Mouse (Mus musculus) CD8-positive naive resting alpha-beta T cell, adult 2 months (primary cell): Measurements from ENCODE around the gene Wee2.

Source experiments
- DNase-seq, 2 experiments: peaks; one replicate each; pipeline ENCODE4 v3.0.0; 2022; ENCODE audit warnings: low read depth in 2 of 2, low spot score in 2 of 2

Gene Wee2

GRCm38 (mm10) chr6:40438936-40439335, at the start of gene Wee2:
Wee2 (plus strand) TSS chr6:40439088.
- DNase-seq, result no peak

- no peak for DNase-seq
Measured at GRCm38 (mm10) chr6:40390975-40391374, 47.9 kb upstream of the Wee2 start.

DNA sequence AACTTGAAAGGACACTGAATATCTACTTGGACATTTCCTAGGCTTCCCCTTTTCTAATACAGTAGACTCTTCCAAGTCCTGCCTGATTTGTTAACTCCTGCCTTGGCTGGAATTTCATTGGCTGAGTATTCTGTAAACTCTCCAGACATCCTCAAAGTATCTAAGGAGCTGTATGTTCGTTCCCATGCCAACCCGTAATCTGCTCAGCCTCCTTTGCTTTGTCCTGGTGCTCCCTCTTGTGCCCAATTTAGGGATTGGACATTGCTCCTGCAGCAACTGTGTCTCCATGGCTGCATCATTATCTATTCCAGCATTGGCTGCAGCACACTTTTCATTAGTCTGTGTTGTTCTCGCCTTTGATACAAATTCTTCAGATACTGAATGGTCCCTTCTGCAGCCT, 45.7 kb upstream of the Wee2 start:
- no peak for DNase-seq

DNA sequence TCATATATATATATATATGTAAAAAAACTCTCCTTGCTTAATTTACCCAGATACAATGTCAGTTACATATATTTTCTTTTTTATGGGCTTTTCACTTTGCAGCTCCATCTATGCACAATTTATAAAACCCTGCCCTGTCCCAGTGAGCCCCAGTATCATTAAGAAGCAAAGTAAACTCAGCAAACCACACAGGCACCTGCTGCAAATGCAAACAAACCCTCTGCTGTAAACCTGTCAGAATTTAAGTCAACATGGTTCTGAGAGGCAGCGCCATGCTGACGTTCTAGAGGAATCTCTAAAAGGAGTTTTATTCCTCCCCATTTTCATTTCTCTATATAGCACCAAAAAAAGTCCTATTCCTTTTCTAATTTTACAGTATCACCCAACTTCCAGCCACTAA, 36.9 kb upstream of the Wee2 start:
- no peak for DNase-seq

- DNase-seq, result no peak
Measured at GRCm38 (mm10) chr6:40403640-40404285, 35.1 kb upstream of the Wee2 start.

DNA sequence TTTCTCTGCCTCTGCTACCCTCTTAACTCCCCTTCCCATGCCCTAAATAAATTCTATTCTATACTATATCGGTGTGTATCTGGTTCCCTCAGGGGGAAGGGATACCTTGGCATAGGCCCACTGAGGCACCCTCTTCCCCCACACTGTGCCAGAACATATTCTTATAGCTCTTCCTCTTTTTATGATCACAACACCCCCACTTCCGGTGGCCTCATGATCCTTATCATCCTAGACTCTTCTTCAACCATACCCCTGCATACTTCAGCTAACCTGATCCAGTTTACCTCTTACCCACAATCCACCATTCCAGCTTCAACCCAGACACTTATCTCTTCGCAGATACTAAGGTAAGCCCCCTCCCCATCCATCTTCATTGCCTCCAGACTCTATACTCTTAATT, 27.8 kb upstream of the Wee2 start:
- DNase-seq, result no peak

DNA sequence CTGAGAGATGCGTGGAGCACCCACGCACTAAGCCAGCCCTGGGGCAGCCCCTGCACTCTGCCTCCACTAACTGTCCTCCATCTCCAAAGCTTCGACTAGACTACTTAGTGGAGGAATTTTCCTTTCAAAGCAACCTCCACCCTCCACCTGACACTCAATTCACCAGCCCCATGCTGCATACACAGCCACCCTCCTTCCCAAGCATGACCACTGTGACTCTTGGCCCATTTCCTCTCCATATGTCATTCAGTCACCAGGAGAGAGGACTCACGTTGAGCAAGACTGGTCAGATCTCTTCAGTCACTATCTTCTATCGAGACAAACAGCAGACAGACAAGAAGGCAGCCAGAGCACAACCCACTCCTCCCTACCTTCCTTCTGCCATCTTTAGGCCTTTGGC, 25.8 kb upstream of the Wee2 start:
- DNase-seq, result no peak

- DNase-seq, result no peak
Measured at GRCm38 (mm10) chr6:40413565-40413964, 25.3 kb upstream of the Wee2 start.

DNA sequence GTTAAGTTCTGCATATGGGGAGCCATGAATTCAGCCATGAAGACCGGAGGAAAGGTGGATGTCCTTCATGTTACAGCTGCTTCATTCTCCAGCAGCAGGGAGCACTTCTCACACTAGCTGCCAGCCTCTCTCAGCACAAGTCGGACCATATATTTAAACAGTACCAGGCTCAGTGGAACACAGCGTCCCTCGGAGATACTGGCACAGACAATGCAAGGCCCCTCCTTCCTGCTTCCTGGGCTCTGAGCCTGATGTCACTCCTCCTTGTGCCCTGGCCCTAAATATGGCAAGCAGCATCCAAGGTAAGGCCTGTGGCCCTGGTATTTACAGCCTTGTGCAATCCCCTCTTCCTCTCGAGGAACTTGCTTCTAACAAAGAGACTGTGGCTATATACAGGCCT, 23.1 kb upstream of the Wee2 start:
- no peak for DNase-seq

- DNase-seq, result no peak
Measured at GRCm38 (mm10) chr6:40418386-40418785, 20.5 kb upstream of the Wee2 start.

DNA sequence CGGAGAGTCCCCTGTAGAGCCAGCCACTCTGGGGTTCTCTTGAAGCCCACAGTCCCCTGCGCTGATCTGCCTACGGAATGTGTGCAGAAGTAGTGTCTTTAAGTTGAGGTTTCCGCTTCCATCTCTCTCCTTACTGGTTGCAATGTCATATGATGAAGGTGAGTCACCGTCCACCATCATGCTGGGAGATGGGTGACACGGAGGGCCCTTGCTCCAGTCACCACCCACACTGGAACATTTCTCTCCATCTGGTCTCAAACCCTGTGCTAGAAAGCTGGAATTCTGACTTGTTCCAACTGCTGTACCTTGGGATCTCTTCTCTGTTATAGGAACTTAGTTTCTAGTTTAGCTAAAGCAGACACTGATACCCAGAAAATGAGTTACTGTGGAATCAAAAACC, 17.8 kb upstream of the Wee2 start:
- DNase-seq, result no peak

DNA sequence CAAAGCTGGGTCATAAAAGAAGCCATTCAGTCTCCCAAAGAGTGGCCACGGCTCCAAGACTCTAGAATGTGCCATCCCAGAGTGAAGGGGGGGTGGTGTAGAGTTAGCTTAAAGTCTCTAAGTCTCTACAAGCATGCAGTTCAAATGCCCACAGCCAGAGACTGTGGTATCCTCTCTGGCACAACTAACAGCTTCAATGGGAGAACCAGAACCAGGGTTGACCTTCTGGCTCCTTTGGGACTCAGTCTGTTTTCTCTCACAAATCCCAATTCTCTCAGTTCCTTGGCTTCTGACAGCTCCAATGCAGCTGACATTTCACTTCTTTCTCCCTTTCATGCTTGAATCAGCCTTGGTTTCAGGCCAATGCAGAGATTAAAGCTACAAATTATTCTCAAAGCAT, 15.9 kb upstream of the Wee2 start:
- no peak for DNase-seq

DNA sequence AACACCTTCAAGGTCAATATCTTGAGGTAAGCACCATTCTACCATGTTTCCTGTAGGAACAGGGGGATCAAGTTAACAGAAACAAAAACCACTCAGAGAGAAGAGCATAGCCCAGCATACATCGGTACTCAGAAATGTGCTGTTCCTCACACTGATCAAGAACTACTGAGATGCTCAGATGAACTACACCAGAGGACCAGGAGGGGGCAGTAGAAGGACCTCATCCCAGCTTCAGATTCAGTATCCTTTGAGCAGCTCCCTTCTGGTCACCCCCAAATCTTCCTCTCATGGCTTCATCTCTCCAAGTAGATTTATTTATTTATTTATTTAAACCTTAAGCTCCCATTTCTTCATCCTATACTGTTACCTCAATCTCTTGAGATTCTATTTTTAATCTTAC, 15.1 kb upstream of the Wee2 start:
- peak; percentile 47 to 69 for DNase-seq

DNA sequence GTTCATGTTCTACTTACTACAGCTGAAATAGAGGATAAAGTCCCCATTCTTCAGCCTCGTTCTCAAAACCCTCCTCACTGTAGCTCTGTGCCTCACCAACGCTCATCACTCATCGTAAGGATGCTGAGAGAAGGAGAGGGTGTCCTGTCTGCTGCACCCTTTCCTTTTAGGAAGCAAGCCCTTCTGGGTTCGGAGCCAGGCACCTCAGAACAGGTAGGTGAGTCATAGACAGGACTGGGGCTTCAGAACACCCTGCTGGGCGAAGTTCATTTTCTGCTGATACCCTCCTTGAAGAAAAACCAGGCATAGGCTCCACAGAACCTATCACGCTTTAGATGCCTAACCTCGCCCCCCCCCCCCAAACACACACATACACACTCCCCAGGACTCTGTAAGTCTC, 11.4 kb upstream of the Wee2 start:
- no peak for DNase-seq

DNA sequence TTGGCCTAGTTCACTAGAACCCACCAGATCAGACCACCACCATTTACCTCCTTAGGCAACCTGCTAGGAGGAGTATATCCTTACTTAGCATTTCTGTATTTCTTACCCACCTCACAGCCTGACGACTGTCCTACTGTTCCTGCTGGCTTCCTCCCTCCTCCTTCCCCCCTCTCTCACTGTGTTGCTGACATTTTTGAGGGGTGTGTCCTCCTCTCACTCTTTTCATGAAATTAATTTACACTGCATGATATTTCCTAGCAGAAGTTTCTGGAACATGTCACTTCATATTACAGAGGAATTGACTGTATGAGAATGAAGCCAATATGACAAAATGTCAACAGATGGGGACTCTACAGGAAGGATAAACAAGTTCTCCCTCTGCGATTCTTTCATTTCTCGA, 10.2 kb upstream of the Wee2 start:
- DNase-seq, result no peak

DNA sequence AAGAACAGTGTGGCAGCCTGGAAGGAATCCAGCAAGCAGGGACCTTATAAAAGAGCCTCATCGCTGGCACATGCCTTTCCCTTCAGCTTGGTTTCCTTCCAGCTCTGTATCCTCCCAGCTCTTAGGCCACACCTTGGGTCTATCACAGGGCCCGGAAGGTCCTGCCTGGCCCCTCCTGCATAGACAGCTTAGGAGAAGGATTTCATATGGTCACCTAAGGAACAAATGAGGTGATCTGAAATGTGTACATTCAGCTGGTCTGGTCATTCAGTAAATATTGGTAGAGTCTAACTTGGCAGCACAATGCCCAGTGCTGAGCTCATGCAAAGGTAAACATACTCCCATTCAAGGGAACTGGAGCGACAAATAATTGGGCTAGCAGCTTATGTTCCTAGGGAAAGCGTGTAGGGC, 9.4 kb upstream of the Wee2 start:
- no peak for DNase-seq

- DNase-seq, result no peak
Measured at GRCm38 (mm10) chr6:40430251-40430650, 8.6 kb upstream of the Wee2 start.

DNA sequence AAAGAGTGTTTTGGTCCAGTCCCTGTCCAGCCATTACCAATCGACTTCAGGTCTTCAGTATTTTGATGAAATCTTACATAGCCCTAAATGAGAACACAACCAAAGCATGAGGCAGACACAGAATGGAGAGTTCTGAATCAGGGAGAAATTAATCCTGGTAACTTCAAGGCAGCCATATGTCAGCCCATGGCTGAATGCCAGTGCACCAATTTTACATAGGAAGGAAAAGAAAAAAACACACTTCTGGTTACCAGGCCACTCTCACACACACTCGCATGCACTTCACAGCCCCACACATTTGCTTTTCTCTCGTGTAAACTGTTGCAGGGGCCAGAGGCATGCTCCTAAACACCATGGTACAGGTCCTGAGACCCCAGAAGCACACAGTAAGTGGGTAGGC, 8.0 kb upstream of the Wee2 start:
- DNase-seq, result no peak

DNA sequence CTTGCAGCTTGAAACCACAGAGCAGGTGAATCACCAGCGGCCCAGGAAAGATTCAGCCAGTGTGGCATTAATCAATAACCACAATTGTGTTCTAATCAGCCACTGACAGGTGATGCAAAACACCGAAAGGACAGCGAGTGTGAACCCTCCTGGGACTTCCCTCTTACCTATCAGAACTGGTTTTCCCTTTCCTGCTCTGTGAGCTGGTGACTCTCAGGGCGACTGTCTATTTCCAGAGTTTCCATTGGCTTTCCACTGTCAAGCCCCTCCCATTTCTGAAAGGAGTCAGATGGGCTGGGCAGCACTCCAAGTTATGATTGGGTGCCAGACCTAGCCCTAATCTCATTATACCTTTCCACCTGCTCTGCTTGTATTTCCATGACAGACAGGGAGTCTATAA, 7.5 kb upstream of the Wee2 start:
- no peak for DNase-seq

DNA sequence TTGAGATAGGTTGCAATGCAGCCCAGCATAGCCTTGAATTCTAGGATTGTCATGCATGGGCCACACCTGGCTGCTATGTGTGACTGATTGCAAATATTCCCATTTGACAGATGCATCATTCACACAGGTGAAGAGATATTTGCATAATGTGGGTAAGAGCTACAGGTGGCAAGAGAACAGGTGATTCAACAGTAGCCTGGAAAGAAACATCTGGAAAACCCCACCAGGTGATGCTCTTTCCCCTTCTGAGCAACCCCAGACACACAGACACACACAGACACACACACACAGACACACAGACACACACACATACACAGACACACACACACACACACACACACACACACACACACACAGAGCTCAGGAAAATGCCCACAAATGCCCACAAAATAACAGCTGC, 7.1 kb upstream of the Wee2 start:
- DNase-seq, result no peak

- DNase-seq, result no peak
Measured at GRCm38 (mm10) chr6:40432346-40433275, 6.3 kb upstream of the Wee2 start.

GRCm38 (mm10) chr6:40434697-40435096, 4.2 kb upstream of the Wee2 start:
- DNase-seq, result no peak
